Mouse (Mus musculus) limb, embryonic 15.5 days (tissue): Measurements from ENCODE around the gene Tsn. TPM values are rescaled to one million over a fixed set of nuclear protein-coding genes. Genes with fewer than 3 reads are reported as not detected.

Experiments
- ATAC-seq: fragments of 200-750 bp; cut with Nextera tagmentation; 2 replicates; pipeline ENCODE4 v1.8.0; 2017; ENCODE audit warnings: low read depth, moderate TSS enrichment; ENCODE audit not compliant: insufficient number of reproducible peaks, low FRiP score, low TSS enrichment
- H3K27ac ChIP-seq: fragments of 300-500 bp; sonication (generic); 2 replicates; pipeline ENCODE4 v1.5.1; 2015; ENCODE audit warnings: moderate library complexity, mild to moderate bottlenecking, inconsistent platforms
- H3K27me3 ChIP-seq: fragments of 300-500 bp; sonication (generic); 2 replicates; pipeline ENCODE4 v1.6.1; 2015; ENCODE audit warnings: inconsistent platforms
- H3K36me3 ChIP-seq: fragments of 300-500 bp; sonication (generic); 2 replicates; pipeline ENCODE4 v1.6.1; 2015; ENCODE audit warnings: inconsistent platforms
- H3K4me1 ChIP-seq: fragments of 300-500 bp; sonication (generic); 2 replicates; pipeline ENCODE4 v1.6.1; 2015; ENCODE audit warnings: inconsistent platforms
- H3K4me2 ChIP-seq: fragments of 300-500 bp; sonication (generic); 2 replicates; pipeline ENCODE4 v1.6.1; 2015; ENCODE audit warnings: mild to moderate bottlenecking, inconsistent platforms
- H3K4me3 ChIP-seq: fragments of 300-500 bp; sonication (generic); 2 replicates; pipeline ENCODE4 v1.5.1; 2015; ENCODE audit warnings: mild to moderate bottlenecking, inconsistent platforms
- H3K9ac ChIP-seq: fragments of 300-500 bp; sonication (generic); 2 replicates; pipeline ENCODE4 v1.6.1; 2015; ENCODE audit warnings: inconsistent platforms
- H3K9me3 ChIP-seq: fragments of 300-500 bp; sonication (generic); 2 replicates; pipeline ENCODE4 v1.6.1; 2016; ENCODE audit warnings: inconsistent platforms
- WGBS: fragments of 180-500 bp; shearing (Covaris S2); methylation state at CpG from one replicate; pipeline ENCODE4 v1.1.7; 2015; 5-methylcytosine and 5-hydroxymethylcytosine counted together
- polyA plus RNA-seq: library from polyadenylated mRNA; unstranded; fragments of >200 nt; fragmentation: Nextera tagmentation; extraction: Ambion mirVana; gene quantifications from 2 replicates; pipeline ENCODE4 v1.2.1, GENCODE M21; 2015

Gene Tsn
- polyA plus RNA-seq, 1 experiment from 2014 or later = 277 TPM

DNA sequence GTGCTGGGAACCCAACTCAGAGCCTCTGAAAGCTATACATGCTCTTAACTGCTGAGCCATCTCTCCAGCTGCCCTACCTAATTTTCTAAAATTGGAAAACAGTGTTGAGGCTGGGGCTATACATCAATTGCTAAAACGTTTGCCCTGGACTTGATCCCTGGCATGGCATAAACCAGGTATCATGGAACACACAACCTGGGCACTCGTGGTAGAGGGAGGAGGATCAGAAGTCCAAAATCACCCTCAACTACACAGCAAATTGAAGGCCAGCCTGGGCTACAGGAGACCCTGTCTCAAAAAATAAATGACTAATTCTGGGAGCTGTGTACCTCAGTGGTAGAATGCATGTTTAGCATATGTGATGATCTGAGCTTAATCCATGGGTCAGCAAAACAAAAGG lies 13.8 kb downstream of the Tsn start:
- no peaks in the 10 kb centered on the region for H3K9me3 ChIP-seq
- no peak for ATAC-seq

DNA sequence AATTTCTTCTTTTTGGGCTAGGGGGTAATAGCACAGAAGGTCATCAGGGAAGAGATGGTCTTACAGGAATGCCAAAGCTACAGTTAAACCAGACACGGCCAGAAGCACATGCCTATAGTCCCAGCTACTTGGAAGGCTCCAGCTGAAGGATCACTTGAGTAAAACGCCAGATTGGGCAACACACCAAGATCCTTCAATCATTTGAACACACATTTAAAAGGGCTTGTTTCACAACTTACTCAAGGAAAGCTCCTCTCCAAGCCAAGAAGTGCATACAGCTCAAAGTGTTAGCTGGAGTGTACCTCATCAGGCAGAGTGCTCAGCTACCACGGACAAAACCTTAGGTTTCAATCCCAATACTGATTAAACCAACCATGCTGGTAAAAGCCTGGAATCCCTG lies 14.9 kb downstream of the Tsn start:
- Histone ChIP-seq H3K9ac (no peak overlapping the region), H3K4me1 (no peaks in the 10 kb centered on the region), H3K4me2 (no peak overlapping the region), H3K9me3 (no peaks in the 10 kb centered on the region), H3K4me3 (no peak overlapping the region), H3K36me3 (peaks cover 63% of the 10 kb centered on the region), H3K27ac (no peak overlapping the region), H3K27me3 (no peaks in the 10 kb centered on the region)
- 81% methylated on average over 3 of the region's 3 CpGs for WGBS
- no peak for ATAC-seq

More for the DNA sequence above, 13.8 kb downstream of the Tsn start:
- H3K4me1 ChIP-seq = no peaks in the 10 kb centered on the region
- no peak overlapping the region for H3K4me3 ChIP-seq
- 92% methylated on average over 2 of the region's 2 CpGs for WGBS
- no peak overlapping the region for H3K27ac ChIP-seq
- no peaks in the 10 kb centered on the region for H3K27me3 ChIP-seq
- H3K9ac ChIP-seq = no peak overlapping the region
- H3K4me2 ChIP-seq = no peak overlapping the region
- peaks cover 73% of the 10 kb centered on the region for H3K36me3 ChIP-seq

DNA sequence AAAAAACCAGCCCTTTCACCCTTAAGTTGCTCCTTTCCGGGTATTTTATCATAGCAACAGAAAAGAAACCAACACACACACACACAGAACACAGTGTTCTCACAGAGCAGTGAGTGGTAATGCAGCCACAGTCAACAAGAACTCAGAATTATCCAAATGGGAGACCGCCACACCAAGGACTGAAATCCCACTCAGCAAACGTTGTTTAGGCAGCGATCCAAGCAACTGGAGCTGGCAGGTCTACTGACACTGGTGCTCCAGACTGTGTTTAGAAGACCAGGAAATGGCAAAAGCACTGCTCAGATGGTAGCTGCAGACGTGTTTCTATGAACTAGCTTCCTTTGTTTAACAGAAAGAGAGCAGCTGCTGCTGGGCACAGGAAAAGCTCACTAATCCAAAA lies 16.7 kb downstream of the Tsn start:
- H3K36me3 ChIP-seq = peaks cover 45% of the 10 kb centered on the region
- no peak overlapping the region for H3K9ac ChIP-seq
- no peak overlapping the region for H3K4me2 ChIP-seq
- WGBS = 76% methylated on average over 5 of the region's 5 CpGs
- no peaks in the 10 kb centered on the region for H3K27me3 ChIP-seq
- no peaks in the 10 kb centered on the region for H3K4me1 ChIP-seq
- H3K27ac ChIP-seq = no peak overlapping the region
- no peak for ATAC-seq
- no peak overlapping the region for H3K4me3 ChIP-seq
- no peaks in the 10 kb centered on the region for H3K9me3 ChIP-seq

DNA sequence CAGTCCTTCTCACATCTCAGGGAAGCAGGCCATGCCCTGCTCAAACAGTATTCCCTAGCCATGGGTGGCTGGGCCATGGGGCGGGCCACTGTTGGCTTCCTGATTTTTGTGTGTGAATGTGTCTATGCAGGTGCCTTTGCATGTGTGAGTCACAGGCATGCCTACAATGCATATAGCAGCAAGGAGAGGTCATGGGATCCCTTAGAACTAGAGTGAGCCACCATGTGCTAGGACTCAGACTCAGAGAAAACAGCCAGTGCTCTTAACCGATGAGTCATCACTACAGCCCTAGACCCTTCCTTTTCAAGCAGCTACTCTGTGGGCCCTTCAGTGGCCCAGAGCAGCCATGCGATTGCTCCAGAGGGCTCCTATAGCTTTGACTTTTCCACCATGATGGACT lies 17.3 kb downstream of the Tsn start:
- 94% methylated on average over 3 of the region's 3 CpGs for WGBS
- no peak for ATAC-seq
- Histone ChIP-seq H3K9me3 (no peaks in the 10 kb centered on the region), H3K4me3 (no peak overlapping the region), H3K4me2 (no peak overlapping the region), H3K36me3 (peaks cover 39% of the 10 kb centered on the region), H3K4me1 (no peaks in the 10 kb centered on the region), H3K27ac (no peak overlapping the region), H3K27me3 (no peaks in the 10 kb centered on the region), H3K9ac (no peak overlapping the region)

DNA sequence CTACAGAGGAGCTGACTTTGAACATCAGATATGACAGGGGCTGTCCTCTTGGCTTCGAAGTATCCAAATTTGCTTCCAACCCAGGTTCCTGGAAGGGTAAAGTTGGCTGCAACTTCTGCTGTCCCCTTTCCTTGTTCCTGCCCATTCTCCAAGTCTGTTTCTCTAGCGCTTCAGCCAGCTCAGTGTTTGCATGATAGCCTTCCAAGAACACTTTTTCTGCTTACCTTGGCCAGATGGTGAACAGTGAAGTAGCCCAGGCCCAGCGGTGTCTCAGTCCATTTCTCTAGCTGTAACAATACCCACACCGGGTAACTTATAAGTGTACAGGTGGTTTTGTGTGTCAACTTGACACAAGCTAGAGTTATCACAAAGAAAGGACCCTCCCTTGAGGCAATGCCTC lies 19.2 kb downstream of the Tsn start:
- H3K4me2 ChIP-seq = no peak overlapping the region
- 85% methylated on average over 4 of the region's 4 CpGs for WGBS

DNA sequence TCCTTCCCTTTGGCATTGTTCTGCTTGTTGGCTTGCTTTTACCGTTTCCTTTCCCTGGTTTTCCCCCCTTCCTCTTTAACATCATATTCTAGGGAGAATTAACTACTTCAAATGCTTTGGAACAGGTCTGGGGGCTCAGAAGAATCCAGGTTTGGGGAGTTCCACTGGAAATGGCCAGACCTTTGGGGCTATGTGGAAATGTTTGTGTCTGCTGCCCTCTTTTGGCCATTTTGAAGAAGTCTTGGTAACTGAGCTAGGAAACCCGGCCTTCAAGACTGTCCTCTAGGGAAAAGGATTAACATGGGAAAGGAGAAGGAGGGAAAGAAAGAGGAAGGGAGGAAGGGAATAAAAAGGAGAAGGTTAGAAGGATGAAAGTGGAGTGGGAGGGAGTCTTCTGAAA lies 36.4 kb downstream of the Tsn start:
- no peak for ATAC-seq
- Histone ChIP-seq H3K27ac (no peak overlapping the region), H3K27me3 (no peaks in the 10 kb centered on the region), H3K9ac (no peak overlapping the region), H3K4me2 (no peak overlapping the region), H3K4me1 (no peaks in the 10 kb centered on the region), H3K9me3 (no peaks in the 10 kb centered on the region), H3K4me3 (no peak overlapping the region), H3K36me3 (no peaks in the 10 kb centered on the region)
- 10% methylated on average over 2 of the region's 2 CpGs for WGBS

More for the DNA sequence above, 19.2 kb downstream of the Tsn start:
- no peaks in the 10 kb centered on the region for H3K27me3 ChIP-seq
- ATAC-seq = no peak
- H3K9ac ChIP-seq = no peak overlapping the region
- H3K9me3 ChIP-seq = no peaks in the 10 kb centered on the region
- no peak overlapping the region for H3K27ac ChIP-seq
- peaks cover 21% of the 10 kb centered on the region; the same call in 1 of the 2 replicates for H3K36me3 ChIP-seq
- H3K4me3 ChIP-seq = no peak overlapping the region
- no peaks in the 10 kb centered on the region for H3K4me1 ChIP-seq

DNA sequence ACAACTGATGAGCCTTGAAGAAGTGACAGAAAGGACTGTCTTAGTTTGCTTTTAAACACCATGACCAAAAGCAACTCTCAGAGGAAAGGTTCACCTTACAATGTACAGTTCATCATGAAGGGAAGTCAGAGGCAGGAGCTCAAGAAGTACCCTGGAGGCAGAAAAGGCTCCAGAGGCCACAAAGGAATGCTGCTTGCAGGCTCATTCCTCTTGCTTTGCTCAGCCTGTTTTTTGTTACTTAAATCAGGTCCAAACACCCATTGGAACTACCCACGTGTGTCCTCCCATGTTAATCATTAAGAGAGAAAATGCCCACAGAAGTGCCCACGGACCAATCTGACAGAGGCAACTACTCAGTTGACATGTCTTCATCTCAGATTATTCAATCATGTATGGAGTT lies 59.6 kb downstream of the Tsn start:
- no peak for ATAC-seq
- Histone ChIP-seq H3K27ac (no peak overlapping the region), H3K36me3 (no peaks in the 10 kb centered on the region), H3K9ac (no peak overlapping the region), H3K9me3 (no peaks in the 10 kb centered on the region), H3K4me2 (no peak overlapping the region), H3K4me1 (no peaks in the 10 kb centered on the region), H3K27me3 (no peaks in the 10 kb centered on the region), H3K4me3 (no peak overlapping the region)
- WGBS = 48% methylated on average over 2 of the region's 2 CpGs

Other genes starting within 250 kb of the Tsn start
- 0.04 and 0.09 TPM in 2 replicates for gene Gm29106, start 135.2 kb downstream of the Tsn start, polyA plus RNA-seq
- 78.5 and 83.9 TPM in 2 replicates for gene Nifk, start 10.1 kb upstream of the Tsn start, polyA plus RNA-seq
- gene Clasp1, start 77.3 kb upstream of the Tsn start, polyA plus RNA-seq = 47.2 and 47.9 TPM in 2 replicates